ENCODE assay signal across 8 mouse cellular contexts in the genomic region with DNA sequence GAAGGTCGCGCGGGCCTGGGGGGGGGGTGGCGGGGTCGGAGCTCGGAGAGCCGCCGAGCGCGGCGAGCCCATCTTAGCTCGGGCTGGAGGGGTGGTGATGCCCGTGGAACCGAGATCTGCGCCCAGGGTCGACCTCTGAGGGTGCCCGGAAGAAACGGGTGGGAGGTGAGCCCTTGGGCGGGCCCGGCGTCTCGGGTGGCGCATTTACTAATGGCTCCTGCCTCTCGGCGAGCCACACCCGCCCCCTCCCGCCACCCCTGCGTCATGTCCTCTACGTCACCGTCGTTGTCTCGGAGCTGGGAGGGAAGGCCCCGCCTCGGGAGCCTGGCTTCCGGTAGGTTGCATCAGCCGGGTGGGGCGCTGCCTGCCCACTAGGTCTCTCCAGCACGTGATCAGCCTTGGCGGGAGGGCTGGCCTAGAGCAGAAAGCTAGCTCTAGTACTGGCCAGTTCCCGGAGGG. TPM values are rescaled to one million over a fixed set of nuclear protein-coding genes. Genes with fewer than 3 reads are reported as not detected.
DNase-seq lines count a peak whose midpoint lies in the region; ATAC-seq lines count a peak whose summit lies in the region.

No protein-coding gene starts in this region.

- H3K36me3 ChIP-seq in hindbrain, embryonic 11.5 days (ENCODE audit: control insufficient read depth, insufficient read depth, low read length): no peaks in the 10 kb centered on the region

- H3K27me3 ChIP-seq in hindbrain, embryonic 11.5 days (ENCODE audit: control insufficient read depth, insufficient read depth, low read length): no peaks in the 10 kb centered on the region

- WGBS in hindbrain, embryonic 11.5 days: under 1% methylated on average over 28 of the region's 40 CpGs

- peak overlapping the region; percentile 96 for H3K27ac ChIP-seq in hindbrain, embryonic 11.5 days (ENCODE audit: low read depth, low read length)

- DNase-seq in MN1 (ENCODE audit: low spot score): peak; percentile 97
- peak; percentile 95 for DNase-seq in cerebellum, adult 9-10 months
- peak; percentile 97 for DNase-seq in hindbrain, embryonic 11.5 days (ENCODE audit: low spot score)
- DNase-seq in layer of hippocampus, postnatal 10 days (ENCODE audit: low spot score in 2 of 2): peak; percentile 87 to 93
- DNase-seq in lung, postnatal 10 days: peak; percentile 99
- peak; percentile 93 for DNase-seq in ovary, postnatal 36 days (ENCODE audit: low spot score)
- DNase-seq in thymus, postnatal 25 days: peak; percentile 93

- H3K4me1 ChIP-seq in hindbrain, embryonic 11.5 days (replicated peaks; ENCODE audit: control insufficient read depth, insufficient read depth, low read length): no peaks in the 10 kb centered on the region

- H3K4me3 ChIP-seq in hindbrain, embryonic 11.5 days (ENCODE audit: low read depth, low read length): peak overlapping the region; percentile 88

- H3K9ac ChIP-seq in hindbrain, embryonic 11.5 days (ENCODE audit: low read depth, low read length): peak overlapping the region; percentile 95

- H3K4me2 ChIP-seq in hindbrain, embryonic 11.5 days (replicated peaks; ENCODE audit: low read depth, low read length): peak overlapping the region; percentile 72

- peak; percentile 89 for ATAC-seq in frontal cortex, adult (ENCODE audit: low TSS enrichment)
- ATAC-seq in hindbrain, embryonic 11.5 days (ENCODE audit: low FRiP score): peak; percentile 86

- H3K9me3 ChIP-seq in hindbrain, embryonic 11.5 days (ENCODE audit: control insufficient read depth, low read length): no peaks in the 10 kb centered on the region

RNA-seq across cellular contexts. Expression of gene Eif1, which starts 0.5 kb away (rescaled TPM):
- polyA plus RNA-seq in hindbrain, embryonic 11.5 days (2014; fragmentation: Nextera tagmentation; extraction: Ambion mirVana): 1,709 and 1,853 TPM in 2 replicates
- 100 to 1,000 TPM; 648 to 674 TPM for total RNA-seq in layer of hippocampus, postnatal 10 days (2021)

RNA-seq across cellular contexts. Expression of gene Gast, which starts 14.0 kb away (rescaled TPM):
- 1.1 TPM in 1 of 2 replicates, not detected in the other for polyA plus RNA-seq in hindbrain, embryonic 11.5 days (2014; fragmentation: Nextera tagmentation; extraction: Ambion mirVana)
- total RNA-seq in layer of hippocampus, postnatal 10 days (2021): not detected

RNA-seq across cellular contexts. Expression of gene Hap1, which starts 35.7 kb away (rescaled TPM):
- polyA plus RNA-seq in hindbrain, embryonic 11.5 days (2014; fragmentation: Nextera tagmentation; extraction: Ambion mirVana): 12.0 and 12.8 TPM in 2 replicates
- 100 to 1,000 TPM; 124 to 125 TPM for total RNA-seq in layer of hippocampus, postnatal 10 days (2021)

RNA-seq across cellular contexts. Expression of gene Krt42, which starts 50.5 kb away (rescaled TPM):
- polyA plus RNA-seq in hindbrain, embryonic 11.5 days (2014; fragmentation: Nextera tagmentation; extraction: Ambion mirVana): not detected in 2 replicates
- total RNA-seq in layer of hippocampus, postnatal 10 days (2021): not detected

RNA-seq across cellular contexts. Expression of gene Krt17, which starts 59.4 kb away (rescaled TPM):
- 0.22 and 0.25 TPM in 2 replicates for polyA plus RNA-seq in hindbrain, embryonic 11.5 days (2014; fragmentation: Nextera tagmentation; extraction: Ambion mirVana)
- total RNA-seq in layer of hippocampus, postnatal 10 days (2021): not detected

Comparison
In these comparisons a context has a peak if more than half of its experiments do, and no peak if none do; other contexts are left out.
1. Peak in every context shown above with its lines: DNase-seq, ATAC-seq, H3K4me3 ChIP-seq and H3K27ac ChIP-seq.